Mouse (Mus musculus) gastrocnemius, postnatal 25 days (tissue): Measurements from ENCODE around the gene Tspan5. TPM values are rescaled to one million over a fixed set of nuclear protein-coding genes. Genes with fewer than 3 reads are reported as not detected.

Experiments used
- DNase-seq: peaks from one replicate; pipeline ENCODE4 v3.0.0; 2022
- total RNA-seq, 2 experiments: library from RNA; stranded (reverse); gene quantifications; 1 replicate in 1 of 2; 2 replicates in 1 of 2; pipeline ENCODE4 v1.2.3; 2021

Tspan5 gene
- total RNA-seq, 2 experiments from 2014 or later, result 4.9 to 6.6 TPM

GRCm38 (mm10) chr3:138941604-138942003 lies 199.6 kb downstream of the Tspan5 start:
- no peak for DNase-seq

GRCm38 (mm10) chr3:138945516-138945915 lies 203.5 kb downstream of the Tspan5 start:
- no peak for DNase-seq

GRCm38 (mm10) chr3:138949081-138949480 lies 207.1 kb downstream of the Tspan5 start:
- no peak for DNase-seq

GRCm38 (mm10) chr3:138955220-138955619 lies 213.2 kb downstream of the Tspan5 start:
- no peak for DNase-seq

Other genes with a start within 250 kb of the Tspan5 start
- gene Eif4e, start 216.0 kb upstream of the Tspan5 start, total RNA-seq, result 100 to 1,000 TPM; 109 to 113 TPM